Mouse (Mus musculus): Measurements from ENCODE around the gene Rnf224. TPM values are rescaled to one million over a fixed set of nuclear protein-coding genes. Genes with fewer than 3 reads are reported as not detected.

The Rnf224 gene
- polyA plus RNA-seq, 1 experiment, result not detected

GRCm38 (mm10) chr2:25196172-25196954, 40.2 kb downstream of the Rnf224 start, which contains the start of gene Tor4a:
Gene Tor4a (minus strand): TSS chr2:25196886.
- no peak for DNase-seq
- H3K4me1 ChIP-seq (ENCODE audit: control insufficient read depth, insufficient read depth, low read length), result peaks cover 3% of the 10 kb centered on the region; the same call in 1 of the 2 replicates
- no peak within 1 kb of the TSS for H3K4me3 ChIP-seq (replicated peaks; ENCODE audit: insufficient read depth, low read depth, low read length)
- WGBS, result 27% methylated on average over 8 of the region's 8 CpGs
- no peak for TF ChIP-seq POLR2A (IDR thresholded peaks at IDR 0.05; ENCODE audit: borderline replicate concordance, insufficient read depth, low read length)
- no peak for TF ChIP-seq CTCF (IDR thresholded peaks at IDR 0.05; ENCODE audit: borderline replicate concordance, insufficient read depth, low read depth, low read length)
- no peaks in the 10 kb centered on the region for H3K27me3 ChIP-seq (ENCODE audit: control insufficient read depth, insufficient read depth, low read length)
- H3K27ac ChIP-seq (ENCODE audit: insufficient read depth, low read length), result no peak within 1 kb of the TSS

DNA sequence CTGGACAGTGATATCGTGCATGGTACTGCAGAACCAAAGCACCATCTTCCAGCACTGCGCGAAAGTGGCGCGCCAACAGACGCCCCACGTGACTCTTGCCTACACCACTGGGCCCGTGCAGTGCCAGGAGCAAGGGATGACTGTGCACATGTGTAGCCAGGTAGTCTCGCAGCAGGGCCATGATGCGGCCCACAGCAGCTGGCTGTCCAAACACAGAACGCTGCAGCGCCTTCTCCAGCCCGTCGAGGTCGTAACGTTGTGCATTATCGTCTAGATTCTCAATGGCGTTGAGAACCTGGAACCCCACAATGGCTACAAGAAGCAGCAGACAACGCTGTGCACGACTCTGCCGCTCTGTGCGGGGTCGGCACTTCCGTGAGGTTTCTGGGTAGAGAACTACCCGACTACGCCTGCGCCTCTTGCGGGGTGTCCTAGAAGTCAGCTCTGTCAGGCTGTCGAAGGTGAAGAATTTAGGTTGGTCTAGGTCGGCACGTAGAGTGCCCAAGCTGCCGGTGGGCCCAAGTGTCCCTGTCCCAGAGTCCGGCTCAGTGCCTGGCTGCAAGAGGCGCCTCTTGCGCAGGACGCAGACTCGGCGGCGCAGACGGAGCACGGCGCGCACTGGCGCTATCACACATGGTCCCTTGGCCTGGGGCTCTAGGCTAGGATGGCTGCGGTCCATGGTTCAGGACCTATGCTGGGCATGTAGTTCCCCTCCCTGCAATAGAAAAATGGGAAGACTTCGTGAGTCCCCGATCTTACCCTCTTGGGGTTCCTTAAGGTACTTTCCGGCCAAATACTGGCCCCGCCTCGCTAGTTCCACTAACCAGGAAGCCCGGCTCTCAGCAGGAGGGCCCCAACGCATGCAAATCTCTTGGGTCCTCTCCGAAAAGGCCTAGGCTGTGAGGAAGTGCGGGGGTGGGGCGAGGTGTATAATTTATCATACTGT, 41.1 kb downstream of the Rnf224 start:
- WGBS, result 28% methylated on average over 55 of the region's 55 CpGs
- Histone ChIP-seq H3K4me3 (replicated peaks; ENCODE audit: insufficient read depth, low read depth, low read length) (no peak overlapping the region), H3K27ac (ENCODE audit: insufficient read depth, low read length) (no peak overlapping the region), H3K4me1 (ENCODE audit: control insufficient read depth, insufficient read depth, low read length) (peaks cover 3% of the 10 kb centered on the region; the same call in 1 of the 2 replicates), H3K27me3 (ENCODE audit: control insufficient read depth, insufficient read depth, low read length) (no peaks in the 10 kb centered on the region)
- TF ChIP-seq CTCF (IDR thresholded peaks at IDR 0.05; ENCODE audit: borderline replicate concordance, insufficient read depth, low read depth, low read length) (no peak), POLR2A (IDR thresholded peaks at IDR 0.05; ENCODE audit: borderline replicate concordance, insufficient read depth, low read length) (no peak)
- DNase-seq, result no peak

GRCm38 (mm10) chr2:25194486-25195171, 42.0 kb downstream of the Rnf224 start:
- Histone ChIP-seq H3K4me3 (replicated peaks; ENCODE audit: insufficient read depth, low read depth, low read length) (no peak overlapping the region), H3K27ac (ENCODE audit: insufficient read depth, low read length) (no peak overlapping the region), H3K27me3 (ENCODE audit: control insufficient read depth, insufficient read depth, low read length) (no peaks in the 10 kb centered on the region), H3K4me1 (ENCODE audit: control insufficient read depth, insufficient read depth, low read length) (peaks cover 3% of the 10 kb centered on the region; the same call in 1 of the 2 replicates)
- TF ChIP-seq POLR2A (IDR thresholded peaks at IDR 0.05; ENCODE audit: borderline replicate concordance, insufficient read depth, low read length) (no peak), CTCF (IDR thresholded peaks at IDR 0.05; ENCODE audit: borderline replicate concordance, insufficient read depth, low read depth, low read length) (no peak)
- WGBS, result 83% methylated on average over 17 of the region's 17 CpGs
- no peak for DNase-seq

- TF ChIP-seq POLR2A (IDR thresholded peaks at IDR 0.05; ENCODE audit: borderline replicate concordance, insufficient read depth, low read length) (no peak), CTCF (IDR thresholded peaks at IDR 0.05; ENCODE audit: borderline replicate concordance, insufficient read depth, low read depth, low read length) (no peak)
- Histone ChIP-seq H3K27me3 (ENCODE audit: control insufficient read depth, insufficient read depth, low read length) (no peaks in the 10 kb centered on the region), H3K27ac (ENCODE audit: insufficient read depth, low read length) (no peak overlapping the region), H3K4me3 (replicated peaks; ENCODE audit: insufficient read depth, low read depth, low read length) (no peak overlapping the region), H3K4me1 (ENCODE audit: control insufficient read depth, insufficient read depth, low read length) (peaks cover 3% of the 10 kb centered on the region; the same call in 1 of the 2 replicates)
- 77% methylated on average over 5 of the region's 5 CpGs for WGBS
- DNase-seq, result no peak
Observed at GRCm38 (mm10) chr2:25194006-25194405, 42.6 kb downstream of the Rnf224 start.

DNA sequence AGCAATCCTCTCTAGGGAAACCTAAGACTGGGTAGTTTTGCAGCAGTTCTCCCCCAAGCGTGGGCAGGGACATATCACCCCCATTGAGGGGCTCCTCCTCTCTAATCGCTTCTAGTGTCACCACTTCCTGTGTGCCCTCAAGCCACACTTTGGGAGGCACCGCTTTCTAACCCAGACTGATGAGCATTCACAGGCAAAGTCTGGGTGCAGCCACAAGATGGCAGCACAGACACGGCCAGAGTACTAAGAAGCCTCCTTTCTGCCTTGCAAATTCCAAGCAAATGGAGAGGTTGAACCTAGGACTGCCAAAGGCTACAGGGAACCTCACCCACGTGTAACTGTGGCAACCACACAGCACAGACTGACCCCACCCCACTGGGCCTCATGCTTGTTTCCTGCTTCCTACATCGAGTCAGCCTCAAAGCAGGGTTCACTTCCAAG, 43.2 kb downstream of the Rnf224 start:
- Histone ChIP-seq H3K4me1 (ENCODE audit: control insufficient read depth, insufficient read depth, low read length) (peaks cover 3% of the 10 kb centered on the region; the same call in 1 of the 2 replicates), H3K27me3 (ENCODE audit: control insufficient read depth, insufficient read depth, low read length) (no peaks in the 10 kb centered on the region), H3K27ac (ENCODE audit: insufficient read depth, low read length) (no peak overlapping the region), H3K4me3 (replicated peaks; ENCODE audit: insufficient read depth, low read depth, low read length) (no peak overlapping the region)
- TF ChIP-seq CTCF (IDR thresholded peaks at IDR 0.05; ENCODE audit: borderline replicate concordance, insufficient read depth, low read depth, low read length) (peak; percentile 97), POLR2A (IDR thresholded peaks at IDR 0.05; ENCODE audit: borderline replicate concordance, insufficient read depth, low read length) (no peak)
- DNase-seq, result peak; percentile 84 to 87
- WGBS, result under 1% methylated on average over 6 of the region's 6 CpGs

DNA sequence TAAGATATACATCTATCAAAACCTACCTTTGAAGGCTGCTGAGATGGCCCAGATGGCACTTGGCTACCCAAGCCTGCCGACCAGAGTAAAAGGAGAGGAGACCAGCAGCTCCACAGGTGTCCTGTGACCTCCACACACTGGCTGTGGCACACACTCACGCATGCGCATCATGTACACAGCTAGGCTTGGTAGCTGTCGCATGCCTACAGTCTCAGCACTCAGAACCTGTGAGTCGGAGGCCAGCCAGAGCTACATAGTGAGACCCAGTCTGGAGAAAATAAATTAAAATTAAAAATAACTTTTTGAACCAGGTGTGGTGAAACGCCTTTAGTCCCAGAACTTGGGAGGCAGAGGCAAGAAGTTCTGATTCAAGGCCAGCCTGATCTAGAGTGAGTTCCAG, 48.7 kb downstream of the Rnf224 start:
- no peak for TF ChIP-seq CTCF (IDR thresholded peaks at IDR 0.05; ENCODE audit: borderline replicate concordance, insufficient read depth, low read depth, low read length)
- no peak for TF ChIP-seq POLR2A (IDR thresholded peaks at IDR 0.05; ENCODE audit: borderline replicate concordance, insufficient read depth, low read length)
- no peak overlapping the region for H3K4me3 ChIP-seq (replicated peaks; ENCODE audit: insufficient read depth, low read depth, low read length)
- no peaks in the 10 kb centered on the region for H3K4me1 ChIP-seq (ENCODE audit: control insufficient read depth, insufficient read depth, low read length)
- no peaks in the 10 kb centered on the region for H3K27me3 ChIP-seq (ENCODE audit: control insufficient read depth, insufficient read depth, low read length)
- WGBS, result 78% methylated on average over 6 of the region's 6 CpGs
- no peak overlapping the region for H3K27ac ChIP-seq (ENCODE audit: insufficient read depth, low read length)
- DNase-seq, result no peak

GRCm38 (mm10) chr2:25186575-25186930, 50.0 kb downstream of the Rnf224 start:
- TF ChIP-seq CTCF (IDR thresholded peaks at IDR 0.05; ENCODE audit: borderline replicate concordance, insufficient read depth, low read depth, low read length) (no peak), POLR2A (IDR thresholded peaks at IDR 0.05; ENCODE audit: borderline replicate concordance, insufficient read depth, low read length) (no peak)
- WGBS, result 56% methylated on average over 5 of the region's 5 CpGs
- H3K27me3 ChIP-seq (ENCODE audit: control insufficient read depth, insufficient read depth, low read length), result no peaks in the 10 kb centered on the region; the same call in 1 of the 2 replicates
- H3K4me3 ChIP-seq (replicated peaks; ENCODE audit: insufficient read depth, low read depth, low read length), result no peak overlapping the region
- H3K4me1 ChIP-seq (ENCODE audit: control insufficient read depth, insufficient read depth, low read length), result no peaks in the 10 kb centered on the region
- no peak for DNase-seq
- no peak overlapping the region for H3K27ac ChIP-seq (ENCODE audit: insufficient read depth, low read length)

All from cerebellum, adult 2 months (tissue).